Mouse (Mus musculus): ENCODE results near the gene Dstn. TPM values are rescaled to one million over a fixed set of nuclear protein-coding genes. Genes with fewer than 3 reads are reported as not detected.
A peak's percentile ranks its signal among the peaks of the same experiment; 100 is the strongest.

Gene Dstn
- total and polyA plus RNA-seq, 2 experiments from 2014 or later: 627 to 913 TPM

DNA sequence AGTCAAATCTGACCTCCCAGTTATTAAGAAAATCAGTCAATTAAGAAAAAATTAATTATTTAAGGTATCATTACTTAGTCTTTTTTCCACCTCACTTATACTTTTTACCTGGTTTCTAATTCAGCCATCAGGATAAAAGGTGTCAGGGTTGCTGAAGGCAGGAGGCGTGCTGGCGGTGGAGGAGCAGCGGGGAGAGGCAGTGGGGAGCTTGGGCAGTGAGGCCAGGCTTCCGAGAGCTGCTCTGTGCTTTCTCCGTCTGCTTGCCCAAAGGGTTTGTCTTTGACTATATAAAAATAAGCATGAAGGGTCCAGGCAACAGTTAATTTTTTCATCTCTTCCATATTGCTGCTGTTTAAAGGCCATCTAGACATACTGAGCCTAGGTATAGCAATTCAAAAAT is 18.4 kb downstream of the Dstn start:
- H3K27ac ChIP-seq (ENCODE audit: low read depth): no peak overlapping the region
- no peak overlapping the region for H3K4me3 ChIP-seq (ENCODE audit: low read depth, low read length)
- peaks cover 9% of the 10 kb centered on the region for H3K4me1 ChIP-seq (ENCODE audit: control insufficient read depth, insufficient read depth)
- no peak overlapping the region for H3K4me2 ChIP-seq (ENCODE audit: low read depth, low read length)
- H3K9ac ChIP-seq (replicated peaks; ENCODE audit: low read depth, low read length): no peak overlapping the region
- TF ChIP-seq EP300 (IDR thresholded peaks at IDR 0.05; ENCODE audit: low read depth): no peak
- ATAC-seq (ENCODE audit: insufficient read depth, low read depth) (no peak), DNase-seq (ENCODE audit: low spot score) (no peak)
- 82% methylated on average over 5 of the region's 5 CpGs for WGBS
- no peaks in the 10 kb centered on the region for H3K27me3 ChIP-seq (ENCODE audit: control insufficient read depth, insufficient read depth, low read length)
- no peaks in the 10 kb centered on the region for H3K9me3 ChIP-seq (replicated peaks; ENCODE audit: control insufficient read depth, low read length)
- peaks cover 5% of the 10 kb centered on the region; the same call in 1 of the 2 replicates for H3K36me3 ChIP-seq (replicated peaks; ENCODE audit: control insufficient read depth, insufficient read depth, low read length)

DNA sequence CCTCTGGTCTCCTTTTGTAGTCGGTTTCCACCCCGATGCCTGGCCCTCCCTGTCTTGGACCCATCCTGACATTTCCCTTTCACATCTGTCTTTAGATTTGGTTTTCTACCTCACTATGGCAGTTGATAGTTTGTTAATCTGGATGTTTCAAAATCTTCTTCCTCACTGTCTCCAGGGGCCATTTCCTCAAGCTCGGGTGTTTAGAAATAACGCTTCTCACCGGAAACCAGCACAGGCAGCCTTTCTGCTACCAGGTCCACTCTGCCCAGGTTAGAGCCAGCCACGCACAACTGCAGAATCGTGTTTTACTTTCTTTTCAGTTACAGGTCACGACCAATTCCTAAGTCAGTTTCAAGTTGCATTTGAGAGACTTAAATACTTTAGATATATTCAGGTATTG is 19.3 kb downstream of the Dstn start:
- WGBS: 78% methylated on average over 8 of the region's 8 CpGs
- Histone ChIP-seq H3K36me3 (replicated peaks; ENCODE audit: control insufficient read depth, insufficient read depth, low read length) (peaks cover 14% of the 10 kb centered on the region), H3K27me3 (ENCODE audit: control insufficient read depth, insufficient read depth, low read length) (no peaks in the 10 kb centered on the region), H3K4me1 (ENCODE audit: control insufficient read depth, insufficient read depth) (peaks cover 9% of the 10 kb centered on the region), H3K4me2 (ENCODE audit: low read depth, low read length) (no peak overlapping the region), H3K9me3 (replicated peaks; ENCODE audit: control insufficient read depth, low read length) (no peaks in the 10 kb centered on the region), H3K4me3 (ENCODE audit: low read depth, low read length) (no peak overlapping the region), H3K27ac (ENCODE audit: low read depth) (no peak overlapping the region), H3K9ac (replicated peaks; ENCODE audit: low read depth, low read length) (no peak overlapping the region)
- ATAC-seq (ENCODE audit: insufficient read depth, low read depth): no peak
- no peak for DNase-seq (ENCODE audit: low spot score)
- TF ChIP-seq CTCF (IDR thresholded peaks at IDR 0.05; ENCODE audit: low read depth): no peak
- no peak for TF ChIP-seq EP300 (IDR thresholded peaks at IDR 0.05; ENCODE audit: low read depth)

DNA sequence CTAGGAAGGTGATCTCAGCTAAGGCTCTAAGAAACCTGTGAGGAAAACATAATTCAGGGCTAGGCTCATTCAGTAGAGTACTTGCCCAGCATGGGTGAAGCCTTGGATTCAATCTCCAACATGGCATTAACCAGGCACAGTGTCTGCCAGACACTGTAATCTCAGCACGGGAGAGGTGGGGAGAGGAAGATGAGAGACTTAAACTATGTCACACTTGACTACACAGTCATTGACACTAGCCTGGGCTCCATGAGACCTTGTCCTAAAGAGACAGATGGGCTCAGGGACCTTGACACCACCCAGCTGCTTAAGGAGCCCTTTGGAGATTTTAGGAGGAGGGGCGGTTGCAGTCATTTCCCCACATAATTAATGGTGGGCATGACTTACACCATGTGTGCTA is 22.7 kb downstream of the Dstn start:
- 60% methylated on average over 2 of the region's 2 CpGs for WGBS
- Histone ChIP-seq H3K27me3 (ENCODE audit: control insufficient read depth, insufficient read depth, low read length) (no peaks in the 10 kb centered on the region), H3K4me3 (ENCODE audit: low read depth, low read length) (no peak overlapping the region), H3K4me2 (ENCODE audit: low read depth, low read length) (no peak overlapping the region), H3K27ac (ENCODE audit: low read depth) (no peak overlapping the region), H3K9ac (replicated peaks; ENCODE audit: low read depth, low read length) (no peak overlapping the region), H3K4me1 (ENCODE audit: control insufficient read depth, insufficient read depth) (0 out of 2 replicates have a peak, but pooled peaks cover 4% of the 10 kb centered on the region), H3K36me3 (replicated peaks; ENCODE audit: control insufficient read depth, insufficient read depth, low read length) (peaks cover 45% of the 10 kb centered on the region), H3K9me3 (replicated peaks; ENCODE audit: control insufficient read depth, low read length) (no peaks in the 10 kb centered on the region)
- TF ChIP-seq CTCF (IDR thresholded peaks at IDR 0.05; ENCODE audit: low read depth) (no peak), EP300 (IDR thresholded peaks at IDR 0.05; ENCODE audit: low read depth) (no peak)
- no peak for ATAC-seq (ENCODE audit: insufficient read depth, low read depth)
- no peak for DNase-seq (ENCODE audit: low spot score)

DNA sequence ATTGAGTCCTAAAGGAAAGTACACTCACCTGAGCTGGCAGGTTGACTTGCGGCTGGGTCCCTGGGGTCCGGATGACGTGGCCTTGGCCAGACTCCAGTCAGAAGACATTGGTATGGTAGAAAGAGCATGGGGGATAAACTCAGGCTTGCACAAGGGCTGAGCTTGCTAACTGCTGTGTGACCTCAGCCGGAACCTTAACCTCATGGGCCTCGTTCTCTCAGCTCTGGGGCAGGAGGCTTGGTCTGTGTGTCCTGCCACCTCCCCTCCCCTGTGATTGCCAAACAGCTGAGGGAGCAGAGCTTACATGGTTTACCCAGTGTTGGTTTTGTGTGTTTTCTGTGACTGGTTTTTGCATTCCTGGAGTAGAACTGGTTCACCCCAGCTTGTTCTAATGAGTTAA is 25.3 kb downstream of the Dstn start:
- no peaks in the 10 kb centered on the region for H3K9me3 ChIP-seq (replicated peaks; ENCODE audit: control insufficient read depth, low read length)
- H3K27me3 ChIP-seq (ENCODE audit: control insufficient read depth, insufficient read depth, low read length): no peaks in the 10 kb centered on the region
- H3K4me2 ChIP-seq (ENCODE audit: low read depth, low read length): no peak overlapping the region
- H3K4me3 ChIP-seq (ENCODE audit: low read depth, low read length): no peak overlapping the region
- 90% methylated on average over 5 of the region's 5 CpGs for WGBS
- no peak for TF ChIP-seq CTCF (IDR thresholded peaks at IDR 0.05; ENCODE audit: low read depth)
- H3K9ac ChIP-seq (replicated peaks; ENCODE audit: low read depth, low read length): no peak overlapping the region
- H3K27ac ChIP-seq (ENCODE audit: low read depth): no peak overlapping the region
- peaks cover 66% of the 10 kb centered on the region for H3K36me3 ChIP-seq (replicated peaks; ENCODE audit: control insufficient read depth, insufficient read depth, low read length)
- ATAC-seq (ENCODE audit: insufficient read depth, low read depth) (no peak), DNase-seq (ENCODE audit: low spot score) (no peak)
- H3K4me1 ChIP-seq (ENCODE audit: control insufficient read depth, insufficient read depth): 0 out of 2 replicates have a peak, but pooled peaks cover 4% of the 10 kb centered on the region

GRCm38 (mm10) chr2:143944796-143945195 is 29.7 kb downstream of the Dstn start:
- H3K4me2 ChIP-seq (ENCODE audit: low read depth, low read length): no peak overlapping the region
- peaks cover 90% of the 10 kb centered on the region for H3K36me3 ChIP-seq (replicated peaks; ENCODE audit: control insufficient read depth, insufficient read depth, low read length)
- peaks cover 18% of the 10 kb centered on the region for H3K4me1 ChIP-seq (ENCODE audit: control insufficient read depth, insufficient read depth)
- no peak overlapping the region for H3K4me3 ChIP-seq (ENCODE audit: low read depth, low read length)
- DNase-seq (ENCODE audit: low spot score) (no peak), ATAC-seq (ENCODE audit: insufficient read depth, low read depth) (no peak)
- H3K27ac ChIP-seq (ENCODE audit: low read depth): peak overlapping the region; percentile 12; the same call in 1 of the 2 replicates
- H3K9ac ChIP-seq (replicated peaks; ENCODE audit: low read depth, low read length): no peak overlapping the region
- H3K9me3 ChIP-seq (replicated peaks; ENCODE audit: control insufficient read depth, low read length): no peaks in the 10 kb centered on the region
- WGBS: 93% methylated on average over 3 of the region's 3 CpGs
- TF ChIP-seq EP300 (IDR thresholded peaks at IDR 0.05; ENCODE audit: low read depth): no peak
- no peak for TF ChIP-seq CTCF (IDR thresholded peaks at IDR 0.05; ENCODE audit: low read depth)
- no peaks in the 10 kb centered on the region for H3K27me3 ChIP-seq (ENCODE audit: control insufficient read depth, insufficient read depth, low read length)

- WGBS: 87% methylated on average over 7 of the region's 7 CpGs
- Histone ChIP-seq H3K9me3 (replicated peaks; ENCODE audit: control insufficient read depth, low read length) (no peaks in the 10 kb centered on the region), H3K4me2 (ENCODE audit: low read depth, low read length) (no peak overlapping the region), H3K27me3 (ENCODE audit: control insufficient read depth, insufficient read depth, low read length) (no peaks in the 10 kb centered on the region), H3K4me1 (ENCODE audit: control insufficient read depth, insufficient read depth) (peaks cover 18% of the 10 kb centered on the region), H3K4me3 (ENCODE audit: low read depth, low read length) (no peak overlapping the region), H3K27ac (ENCODE audit: low read depth) (peak overlapping the region; percentile 12; the same call in 1 of the 2 replicates), H3K36me3 (replicated peaks; ENCODE audit: control insufficient read depth, insufficient read depth, low read length) (peaks cover 90% of the 10 kb centered on the region), H3K9ac (replicated peaks; ENCODE audit: low read depth, low read length) (no peak overlapping the region; the same call in 1 of the 2 replicates)
- ATAC-seq (ENCODE audit: insufficient read depth, low read depth): no peak
- DNase-seq (ENCODE audit: low spot score): no peak
- TF ChIP-seq CTCF (IDR thresholded peaks at IDR 0.05; ENCODE audit: low read depth) (peak; percentile 45), EP300 (IDR thresholded peaks at IDR 0.05; ENCODE audit: low read depth) (no peak)
Observed at GRCm38 (mm10) chr2:143945466-143946075, 30.5 kb downstream of the Dstn start.
